Mouse (Mus musculus): ENCODE measurements at regions not wholly inside any gene's neighbourhood (a gene's known extent, or its start where the extent isn't known, plus 50 kb on each side); places are given as distances from the start of the nearest gene placed in this dataset.

DNA sequence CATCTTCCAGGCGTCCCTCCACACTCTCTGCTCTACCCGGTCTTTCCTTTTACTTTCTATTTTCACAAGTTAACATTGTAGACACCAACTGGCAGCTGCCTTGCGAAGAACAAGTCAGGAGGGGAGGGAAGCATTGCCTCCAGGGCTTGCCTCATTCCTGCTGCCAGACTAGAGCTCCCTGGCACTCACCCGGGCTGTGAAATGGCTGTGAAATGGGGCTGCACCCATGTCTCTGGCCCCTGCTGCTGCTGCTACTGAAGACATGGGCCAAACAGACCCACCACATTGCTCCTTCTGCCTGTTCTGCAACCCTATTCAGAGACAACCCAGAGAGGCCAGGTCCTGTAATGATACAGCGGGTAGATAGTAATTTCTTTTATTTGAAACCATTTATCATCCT lies 156.0 kb upstream of the Tbca start:
- TF ChIP-seq CTCF (IDR thresholded peaks at IDR 0.05) (no peak), EP300 (IDR thresholded peaks at IDR 0.05) (no peak)
